9 mouse cellular contexts compared by ENCODE assay signal in genomic region chr4:124594933-124595332, GRCm38 (mm10). TPM values are rescaled to one million over a fixed set of nuclear protein-coding genes. Genes with fewer than 3 reads are reported as not detected.
DNase-seq lines count a peak whose midpoint lies in the region; ATAC-seq lines count a peak whose summit lies in the region.
"Had no signal": no experiment of that assay in that cellular context is flagged by ENCODE, and none has a peak within 500 bp of the region (broad histone marks: within the 10 kb centered on the region; RNA-seq: fewer than 3 reads in every experiment).

No protein-coding gene starts in this region.

- H3K4me2 ChIP-seq in hindbrain, embryonic 16.5 days (ENCODE audit: low read length): peak overlapping the region; percentile 13; the same call in 1 of the 2 replicates

- no peak overlapping the region for H3K4me3 ChIP-seq in hindbrain, embryonic 16.5 days (ENCODE audit: low read length)
- H3K4me3 ChIP-seq: myocyte had no signal

- ATAC-seq in hindbrain, embryonic 16.5 days: peak; percentile 79; the same call in 1 of the 2 replicates

- H3K9ac ChIP-seq in hindbrain, embryonic 16.5 days (ENCODE audit: low read depth, low read length): no peak overlapping the region

- no peaks in the 10 kb centered on the region for H3K27me3 ChIP-seq in hindbrain, embryonic 16.5 days (replicated peaks; ENCODE audit: control insufficient read depth, insufficient read depth, low read length)

- H3K4me1 ChIP-seq in hindbrain, embryonic 16.5 days (ENCODE audit: control insufficient read depth, insufficient read depth, low read depth, low read length): peaks cover 3% of the 10 kb centered on the region; the same call in 1 of the 2 replicates

- no peaks in the 10 kb centered on the region for H3K9me3 ChIP-seq in hindbrain, embryonic 16.5 days (ENCODE audit: control insufficient read depth, low read length)

- WGBS in hindbrain, embryonic 16.5 days: 24% methylated on average over 13 of the region's 13 CpGs

- H3K36me3 ChIP-seq in hindbrain, embryonic 16.5 days (ENCODE audit: control insufficient read depth, insufficient read depth, low read length): no peaks in the 10 kb centered on the region

- no peak overlapping the region for H3K27ac ChIP-seq in hindbrain, embryonic 16.5 days (ENCODE audit: low read depth, low read length)

- DNase-seq in heart, adult 11 months: peak; percentile 91
- no peak for DNase-seq in heart, postnatal 36 days
- DNase-seq in adrenal gland, adult 8-10 months: peak; percentile 27
- DNase-seq in fat pad, adult 2 months (ENCODE audit: extremely low read depth, low read depth, low spot score): peak; percentile 34
- peak; percentile 80 to 89 for DNase-seq in left cerebral cortex, postnatal 14 days (ENCODE audit: low spot score in 2 of 2)
- DNase-seq in right cerebral cortex, postnatal 4 days: peak; percentile 62
- no peak for DNase-seq in thymus, adult 18-20 months

- intact Hi-C loops in heart, postnatal 36 days (cut with DNase I): no loop called here
- intact Hi-C loops in left cerebral cortex, postnatal 14 days (cut with DNase I): loop anchor here (1.0 kb wide), 1 partner anchor 20 kb away; no protein-coding TSS in a partner anchor

RNA-seq across cellular contexts. Expression of gene 3100002H09Rik, which starts 15.7 kb away (rescaled TPM):
- total RNA-seq in heart, postnatal 36 days (2021): not detected
- not detected for total RNA-seq in adrenal gland, adult 8-10 months (2022)
- 0.36 and 0.49 TPM in 2 replicates for polyA plus RNA-seq in hindbrain, embryonic 16.5 days (2015; fragmentation: Nextera tagmentation; extraction: Ambion mirVana)
- total RNA-seq in left cerebral cortex, postnatal 14 days (2021): under 1 TPM; 0.40 to 0.55 TPM
- polyA plus RNA-seq: myocyte had no signal

Comparison
In these comparisons a context has a peak if more than half of its experiments do, and no peak if none do; other contexts are left out.
1. DNase-seq: peak in heart, adult 11 months (single experiment), adrenal gland, adult 8-10 months (single experiment), fat pad, adult 2 months (single experiment), left cerebral cortex, postnatal 14 days (2 of 2) and right cerebral cortex, postnatal 4 days (single experiment); none in heart, postnatal 36 days (0 of 2) and thymus, adult 18-20 months (0 of 2).